Mouse (Mus musculus): ENCODE data around the gene Sgms1. TPM values are rescaled to one million over a fixed set of nuclear protein-coding genes. Genes with fewer than 3 reads are reported as not detected.

The Sgms1 gene
- total RNA-seq (2021): 10 to 100 TPM; 36.3 to 44.3 TPM
- long read RNA-seq, partial matches to known transcripts: 2 of 17 reads
- long read RNA-seq, other reads (novel, unspliced or antisense): 7 of 17 reads

DNA sequence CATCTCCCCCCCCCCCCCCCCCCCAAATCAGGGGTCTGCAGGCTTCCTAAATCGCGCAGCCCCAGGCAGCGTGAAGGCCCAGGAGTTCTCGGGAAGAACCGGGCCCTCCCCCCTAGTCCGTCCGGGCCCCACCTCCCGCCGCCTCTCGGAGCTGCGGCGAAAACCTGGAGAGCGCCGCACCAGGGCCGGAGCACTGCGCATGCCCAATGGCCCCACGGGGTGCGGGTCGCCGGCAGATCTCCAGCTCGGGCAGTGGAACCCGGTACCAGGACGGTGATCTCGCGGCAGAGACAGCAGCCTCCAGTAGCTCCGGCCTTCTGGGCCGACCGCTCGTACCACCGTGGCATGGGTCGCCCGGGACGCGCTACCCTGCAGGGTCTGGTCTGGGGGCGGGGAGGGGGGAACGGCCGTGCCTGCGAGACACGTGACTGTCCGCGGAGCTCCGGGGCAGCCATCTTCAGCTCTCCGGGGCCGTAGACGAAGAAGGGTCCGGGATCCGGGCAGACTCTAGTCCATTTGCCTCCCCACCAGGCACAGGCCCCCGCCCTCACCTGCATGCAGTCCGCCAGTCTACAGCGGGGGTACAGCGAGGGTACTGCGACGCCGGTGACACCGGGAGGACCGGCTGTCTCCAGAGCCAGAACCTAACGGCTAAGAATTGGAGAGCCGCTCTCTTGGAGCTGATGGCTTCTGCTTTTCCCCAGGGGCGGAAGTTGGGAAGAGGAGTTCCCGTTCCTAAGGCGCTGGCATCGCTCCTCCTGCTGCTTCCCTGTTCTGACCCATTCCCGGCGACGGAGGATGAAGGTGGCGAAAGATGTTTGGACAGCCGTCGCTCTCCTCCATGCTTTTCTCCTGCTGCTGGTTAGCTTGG lies at the start of gene Sgms1:
TSS of gene Sgms1 (minus strand) at position 714 of the 871 bp plus-strand sequence.
- DNase-seq (ENCODE audit: low spot score in 2 of 2): peak; percentile 90 to 95

DNA sequence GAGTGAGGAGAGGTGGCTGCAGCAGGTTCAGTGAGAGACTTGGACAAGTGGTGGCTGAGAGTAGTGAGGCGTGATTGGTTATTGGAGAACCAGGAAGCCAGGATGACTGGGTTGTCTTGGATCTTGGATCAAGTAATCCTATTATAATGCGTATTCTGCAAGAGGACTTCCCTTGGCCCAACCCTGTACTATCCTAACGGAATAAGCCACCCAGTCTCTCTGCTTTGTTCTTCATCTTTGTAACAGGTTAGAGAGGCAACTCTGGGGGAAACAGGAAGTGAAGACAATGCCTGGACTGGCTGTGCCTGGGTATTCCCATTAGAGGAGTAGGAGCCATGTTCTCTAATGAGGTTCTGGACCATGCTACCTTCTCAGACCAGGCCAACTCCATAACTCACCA lies 36.3 kb upstream of the Sgms1 start:
- DNase-seq (ENCODE audit: low spot score in 2 of 2): no peak

- no peak for DNase-seq (ENCODE audit: low spot score in 2 of 2)
Measured at GRCm38 (mm10) chr19:32424706-32425105, 35.2 kb upstream of the Sgms1 start.

- no peak for DNase-seq (ENCODE audit: low spot score in 2 of 2)
Measured at GRCm38 (mm10) chr19:32419069-32419468, 29.6 kb upstream of the Sgms1 start.

GRCm38 (mm10) chr19:32416692-32417317 lies 27.3 kb upstream of the Sgms1 start:
- no peak for DNase-seq (ENCODE audit: low spot score in 2 of 2)

DNA sequence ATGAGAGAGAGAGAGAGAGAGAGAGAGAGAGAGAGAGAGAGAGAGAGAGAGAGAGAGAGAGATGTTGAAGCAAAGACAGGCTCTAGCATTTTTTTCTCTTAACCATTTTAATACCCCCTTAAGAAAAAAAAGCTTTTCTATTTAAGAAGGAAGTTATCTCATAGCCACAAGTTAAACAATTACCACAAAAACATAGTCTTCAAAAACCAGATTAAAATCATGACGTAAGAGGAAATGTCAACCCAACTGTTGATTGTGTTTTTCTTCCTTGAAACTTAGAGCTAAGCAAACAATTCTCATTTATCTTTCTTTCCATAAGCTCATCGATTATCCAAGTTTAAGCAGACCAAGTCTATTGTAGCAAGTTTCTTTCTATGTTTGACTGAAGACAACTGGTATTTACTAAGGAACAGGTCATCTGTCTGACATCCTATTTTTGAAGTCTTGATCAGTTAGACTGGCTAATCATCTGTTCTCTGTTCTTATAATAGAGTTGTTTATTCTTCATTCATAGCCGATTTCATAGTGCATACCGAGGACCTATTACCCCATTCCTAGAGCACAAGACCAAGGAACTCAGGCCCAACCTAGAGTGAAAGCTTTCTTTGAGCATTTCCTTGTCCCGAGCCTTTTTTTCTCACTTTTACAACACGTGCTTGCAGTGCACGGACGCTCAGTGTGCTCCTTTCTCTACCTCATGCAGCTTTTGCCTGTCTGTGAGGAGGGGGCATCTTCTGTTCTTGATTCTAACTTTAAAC lies 20.3 kb upstream of the Sgms1 start:
- no peak for DNase-seq (ENCODE audit: low spot score in 2 of 2)

DNA sequence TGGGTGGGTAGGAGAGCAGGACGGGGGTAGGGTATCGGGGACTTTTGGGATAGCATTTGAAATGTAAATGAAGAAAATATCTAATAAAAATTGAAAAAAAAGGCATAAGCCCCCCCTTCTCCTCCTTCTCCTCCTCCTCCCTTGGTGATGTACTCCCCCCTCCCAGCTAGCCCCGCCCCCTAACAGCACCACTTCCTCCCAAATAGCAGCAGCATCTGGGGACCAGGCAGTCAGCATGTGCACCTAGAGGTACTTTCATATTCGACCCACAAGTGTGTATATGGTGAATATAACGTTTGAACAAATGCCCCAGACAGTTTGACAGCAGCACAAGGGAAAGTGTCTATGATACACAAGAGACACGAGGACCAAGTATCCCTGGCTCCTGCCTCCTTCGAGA lies 17.2 kb upstream of the Sgms1 start:
- no peak for DNase-seq (ENCODE audit: low spot score in 2 of 2)

- no peak for DNase-seq (ENCODE audit: low spot score in 2 of 2)
Measured at GRCm38 (mm10) chr19:32404386-32404785, 14.9 kb upstream of the Sgms1 start.

GRCm38 (mm10) chr19:32403834-32404233 lies 14.3 kb upstream of the Sgms1 start:
- DNase-seq (ENCODE audit: low spot score in 2 of 2): no peak

GRCm38 (mm10) chr19:32398491-32398890 lies 9.0 kb upstream of the Sgms1 start:
- no peak for DNase-seq (ENCODE audit: low spot score in 2 of 2)

DNA sequence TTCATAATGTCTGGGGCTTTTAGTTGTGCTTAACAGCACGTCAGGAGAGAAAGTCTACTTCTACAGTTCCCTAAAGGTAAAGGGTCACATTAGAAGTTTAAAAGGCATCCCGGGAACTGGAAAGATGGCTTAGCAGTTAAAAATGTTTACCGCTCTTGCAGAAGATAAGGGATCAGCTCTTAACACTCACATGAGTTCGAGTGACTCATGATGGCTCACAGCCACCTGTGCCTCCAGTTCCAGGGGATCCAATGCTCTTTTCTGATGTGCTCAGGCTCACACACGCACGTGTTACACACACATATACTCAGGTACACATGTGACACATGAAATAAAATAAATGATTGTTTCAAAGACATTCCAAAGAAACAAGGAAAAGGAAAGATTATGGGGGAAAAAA lies 6.8 kb upstream of the Sgms1 start:
- DNase-seq (ENCODE audit: low spot score in 2 of 2): no peak

GRCm38 (mm10) chr19:32394825-32395224 lies 5.3 kb upstream of the Sgms1 start:
- DNase-seq (ENCODE audit: low spot score in 2 of 2): no peak

DNA sequence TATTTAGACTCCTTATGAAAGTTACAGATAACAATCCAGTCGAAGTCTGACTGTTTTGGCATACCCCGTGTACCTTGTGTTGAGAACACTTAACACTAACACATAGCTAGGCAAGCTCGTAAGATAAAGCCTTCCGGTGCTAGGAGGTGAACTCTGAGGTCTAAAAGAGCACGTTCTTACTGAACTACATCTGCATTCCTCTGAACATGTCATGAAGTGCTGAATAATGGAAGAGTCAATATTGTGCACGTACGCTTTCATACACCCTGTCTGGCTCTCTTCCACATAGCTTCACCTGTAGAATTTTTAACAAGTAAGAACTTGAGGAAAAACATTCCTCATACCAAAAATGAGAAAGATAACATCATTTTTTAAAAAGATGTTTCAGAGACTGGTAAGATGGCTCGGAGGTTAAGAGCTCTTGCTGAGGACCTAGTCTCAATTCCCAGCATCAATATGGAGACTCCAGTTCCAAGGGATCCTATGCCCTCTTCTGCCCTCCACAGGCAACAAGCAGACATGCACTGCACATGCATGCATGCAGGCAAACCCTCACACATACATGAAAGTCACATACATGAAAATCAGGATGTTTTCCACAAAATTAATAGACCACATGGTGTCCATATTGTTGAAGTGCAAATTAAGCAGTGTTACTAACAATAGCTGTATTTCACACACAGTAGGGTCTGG lies 4.4 kb upstream of the Sgms1 start:
- DNase-seq (ENCODE audit: low spot score in 2 of 2): no peak

DNA sequence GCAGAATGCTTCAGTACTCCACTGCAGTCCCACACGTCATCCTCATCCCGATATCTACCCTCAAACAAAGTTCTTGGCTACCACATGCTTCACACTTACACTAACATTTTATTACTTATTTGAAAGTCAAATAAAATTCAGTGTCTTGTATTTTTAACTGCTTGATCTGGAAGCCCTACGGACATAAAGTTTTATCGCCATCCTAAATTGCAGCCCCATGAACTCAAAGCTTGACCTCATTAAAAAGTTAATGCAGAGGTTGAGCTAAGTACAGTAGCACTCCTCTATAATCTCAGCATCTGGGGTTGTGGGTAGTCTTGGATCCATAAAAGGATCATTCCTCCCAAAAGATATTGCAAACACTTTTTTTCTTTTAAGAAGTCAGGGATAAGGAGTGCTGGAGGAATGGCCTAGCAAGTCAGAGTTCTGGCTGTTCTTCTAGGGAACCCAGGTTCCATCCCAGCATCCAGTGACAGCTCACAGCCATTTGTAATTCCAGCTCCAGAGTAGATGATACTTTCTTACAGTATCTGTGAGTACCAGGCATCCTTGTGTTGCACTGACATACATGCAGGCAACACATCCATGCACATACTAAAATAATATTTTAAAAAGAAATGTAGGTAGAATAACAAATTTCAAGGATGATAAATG lies 3.7 kb upstream of the Sgms1 start:
- no peak for DNase-seq (ENCODE audit: low spot score in 2 of 2)

DNA sequence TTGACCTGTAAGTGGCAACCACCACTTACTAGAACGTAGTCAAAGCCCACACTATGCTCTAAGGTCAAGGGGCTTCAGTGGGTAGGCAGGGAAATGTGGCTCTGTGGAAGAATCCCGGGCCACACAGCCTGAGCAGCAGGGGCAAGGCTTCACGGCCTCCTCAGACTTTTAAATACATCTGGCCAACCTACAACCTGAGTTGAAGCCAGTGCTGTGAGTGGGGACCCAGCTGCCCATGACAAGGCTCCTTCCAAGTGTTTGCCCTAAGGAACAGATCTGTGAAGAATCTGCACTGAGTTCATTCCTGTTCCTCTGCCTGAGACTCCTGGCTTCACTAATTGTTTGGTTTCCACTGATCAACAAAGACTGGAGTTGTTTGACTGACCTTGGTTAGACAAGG lies 1.9 kb upstream of the Sgms1 start:
- no peak for DNase-seq (ENCODE audit: low spot score in 2 of 2)

- DNase-seq (ENCODE audit: low spot score in 2 of 2): no peak
Measured at GRCm38 (mm10) chr19:32390116-32390515, 602 bp upstream of the Sgms1 start.

- peak; percentile 89 to 94 for DNase-seq (ENCODE audit: low spot score in 2 of 2)
Measured at GRCm38 (mm10) chr19:32388191-32388921, 1.2 kb downstream of the Sgms1 start.

- DNase-seq (ENCODE audit: low spot score in 2 of 2): peak; percentile 56 to 68
Measured at GRCm38 (mm10) chr19:32387403-32388190, 1.9 kb downstream of the Sgms1 start.

Measured in layer of hippocampus, postnatal 10 days (tissue).